Mouse (Mus musculus): ENCODE results near the gene Tmem135.
"Not testable (repeated sequence)": the region's sequence is repeated elsewhere in the genome, so short reads cannot be mapped to it uniquely, and the experiment has no call there.

Gene Tmem135

DNA sequence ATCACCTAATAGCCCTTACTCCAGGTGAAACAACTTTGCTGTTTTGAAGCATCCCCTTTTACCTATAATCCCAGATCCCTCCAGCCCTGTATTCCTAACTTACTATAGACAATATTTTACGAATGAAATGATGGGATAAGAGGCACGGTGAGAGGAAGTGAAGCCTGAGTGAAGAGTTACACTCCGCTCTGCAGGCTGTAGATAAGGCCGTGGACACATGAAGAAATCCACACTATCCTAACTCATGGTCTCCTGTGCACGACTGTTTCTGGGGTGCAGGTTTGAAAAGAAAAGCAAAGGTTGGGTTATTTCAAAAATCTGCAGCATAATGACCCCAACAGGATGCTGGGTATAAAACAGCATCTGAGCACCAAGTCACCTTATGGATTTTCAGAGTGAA is 77.8 kb downstream of the Tmem135 start:
- no peak for DNase-seq (ENCODE audit: low read depth, low spot score)

DNA sequence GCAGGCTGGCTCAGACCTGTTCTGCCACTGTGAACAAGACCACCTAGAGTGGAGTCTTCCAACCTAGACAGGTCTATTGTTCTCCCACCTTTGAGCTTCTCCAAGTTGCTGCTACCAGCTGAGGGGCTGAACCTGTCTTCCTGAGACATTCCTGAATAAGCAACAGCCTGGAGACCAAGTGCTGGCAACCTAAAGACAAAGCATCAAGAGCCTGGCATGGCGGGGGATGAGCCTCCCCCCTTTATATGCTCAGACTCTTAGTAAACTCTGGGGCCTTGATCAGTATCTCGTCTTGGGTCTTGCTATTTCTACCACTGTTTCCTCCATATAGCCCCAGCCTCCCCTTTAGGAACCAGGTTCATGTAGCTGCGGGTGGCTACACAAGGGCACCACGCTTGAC is 81.3 kb downstream of the Tmem135 start:
- not testable (repeated sequence) for DNase-seq (ENCODE audit: low read depth, low spot score)

DNA sequence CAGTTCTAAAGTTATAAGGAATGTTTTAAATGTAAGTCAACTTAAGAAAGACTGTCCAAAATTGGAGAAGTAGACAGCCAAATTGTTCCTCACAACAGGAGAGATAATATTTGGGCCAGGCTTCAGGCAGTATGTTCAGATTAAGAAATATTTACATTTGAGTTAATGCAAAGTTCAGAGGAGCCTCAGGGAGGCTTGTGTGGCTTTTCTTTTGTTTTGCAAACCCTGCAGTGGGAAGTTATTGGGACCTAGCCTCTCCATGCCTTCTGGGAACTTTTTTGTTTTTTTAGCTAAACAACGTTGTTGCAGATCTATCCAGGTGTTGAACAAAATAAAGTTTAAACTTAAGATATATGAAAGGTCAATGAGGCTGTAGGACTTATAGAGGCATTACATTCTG is 84.7 kb downstream of the Tmem135 start:
- DNase-seq (ENCODE audit: low read depth, low spot score) = no peak

DNA sequence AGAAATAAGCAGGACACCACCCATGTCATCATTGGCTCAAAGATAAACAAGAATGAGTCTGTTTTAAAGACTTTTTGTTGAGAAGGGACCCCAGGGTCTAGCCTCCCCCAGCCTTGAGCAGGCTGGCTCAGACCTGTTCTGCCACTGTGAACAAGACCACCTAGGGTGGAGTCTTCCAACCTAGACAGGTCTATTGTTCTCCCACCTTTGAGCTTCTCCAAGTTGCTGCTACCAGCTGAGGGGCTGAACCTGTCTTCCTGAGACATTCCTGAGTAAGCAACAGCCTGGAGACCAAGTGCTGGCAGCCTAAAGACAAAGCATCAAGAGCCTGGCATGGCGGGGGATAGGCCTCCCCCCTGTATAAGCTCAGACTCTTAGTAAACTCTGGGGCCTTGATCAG is 86.9 kb downstream of the Tmem135 start:
- not testable (repeated sequence) for DNase-seq (ENCODE audit: low read depth, low spot score)

DNA sequence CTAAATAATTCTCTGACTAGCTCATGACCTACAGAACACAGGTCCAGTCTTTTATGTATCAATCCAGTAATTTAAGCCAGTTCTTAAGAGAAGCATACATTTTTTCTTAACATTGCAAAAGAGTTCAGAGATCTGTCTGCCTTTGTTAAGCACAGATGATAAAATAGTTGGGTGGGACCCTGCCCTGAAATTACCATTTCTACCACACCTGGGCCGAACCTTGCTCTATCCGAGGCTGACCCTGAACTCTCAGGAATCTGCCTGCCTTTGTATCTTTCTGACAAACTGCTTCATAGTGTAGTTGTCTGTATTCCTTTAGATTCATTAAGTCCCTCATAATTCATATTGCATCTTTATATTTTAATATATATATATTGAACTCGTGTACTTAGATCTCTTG is 87.9 kb downstream of the Tmem135 start:
- DNase-seq (ENCODE audit: low read depth, low spot score) = no peak

DNA sequence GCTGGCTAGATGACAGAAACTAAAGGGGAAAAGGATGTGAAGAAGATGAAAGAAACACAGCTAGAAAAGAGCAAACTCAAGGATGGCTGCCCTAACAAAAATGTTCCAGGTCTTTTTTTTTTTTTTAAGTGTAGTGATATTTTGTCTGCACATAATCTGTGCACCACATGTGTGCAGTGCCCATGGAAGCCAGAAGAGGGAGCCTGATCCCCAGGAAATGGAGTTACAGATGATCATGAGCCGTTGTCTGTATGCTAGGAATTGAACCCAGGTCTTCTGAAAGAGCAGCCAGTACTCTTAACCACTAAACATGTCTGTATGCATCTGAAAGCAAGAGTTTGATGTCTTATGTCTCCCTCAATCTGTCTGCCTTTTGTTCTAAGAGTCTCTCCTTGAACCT is 92.5 kb downstream of the Tmem135 start:
- peak; percentile 11 for DNase-seq (ENCODE audit: low read depth, low spot score)

DNA sequence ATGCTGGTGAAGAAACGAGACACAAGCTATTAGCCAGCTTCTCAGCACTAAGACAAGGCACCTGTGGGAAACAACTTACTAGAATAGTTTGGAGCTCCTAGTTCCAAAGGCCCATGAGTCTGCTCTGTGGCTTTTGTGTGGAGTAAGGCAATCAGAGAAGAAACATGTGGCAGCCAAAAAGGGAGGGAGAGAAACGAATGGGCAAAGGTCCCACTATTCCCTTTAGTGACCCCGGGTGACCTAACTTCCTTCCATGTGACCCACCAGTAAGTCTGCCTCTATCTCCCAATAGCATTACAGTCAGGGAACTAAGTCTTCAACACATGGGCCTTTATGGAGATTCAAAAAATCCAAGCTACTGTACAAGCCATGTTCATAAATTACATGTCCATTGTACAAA is 95.1 kb downstream of the Tmem135 start:
- DNase-seq (ENCODE audit: low read depth, low spot score) = no peak

DNA sequence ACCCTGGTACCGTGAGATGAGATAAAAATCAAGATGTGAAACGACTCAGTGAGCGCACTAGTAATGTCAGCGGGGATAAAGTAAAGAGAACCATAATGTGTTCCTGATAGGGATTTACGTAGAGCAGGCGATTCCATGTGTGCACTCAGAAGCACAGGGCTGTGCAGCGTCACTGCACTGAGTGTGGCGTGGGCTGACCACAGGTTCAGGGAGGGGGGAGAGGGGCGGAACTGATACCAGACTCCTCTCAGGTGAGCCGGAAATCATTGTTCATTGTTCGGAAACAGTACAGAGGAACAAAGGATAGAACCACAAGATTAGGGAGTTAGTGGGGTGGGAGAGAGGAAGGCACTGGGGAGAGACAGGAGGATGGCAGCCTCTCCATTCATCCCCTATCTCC is 95.8 kb downstream of the Tmem135 start:
- DNase-seq (ENCODE audit: low read depth, low spot score) = peak; percentile 62

DNA sequence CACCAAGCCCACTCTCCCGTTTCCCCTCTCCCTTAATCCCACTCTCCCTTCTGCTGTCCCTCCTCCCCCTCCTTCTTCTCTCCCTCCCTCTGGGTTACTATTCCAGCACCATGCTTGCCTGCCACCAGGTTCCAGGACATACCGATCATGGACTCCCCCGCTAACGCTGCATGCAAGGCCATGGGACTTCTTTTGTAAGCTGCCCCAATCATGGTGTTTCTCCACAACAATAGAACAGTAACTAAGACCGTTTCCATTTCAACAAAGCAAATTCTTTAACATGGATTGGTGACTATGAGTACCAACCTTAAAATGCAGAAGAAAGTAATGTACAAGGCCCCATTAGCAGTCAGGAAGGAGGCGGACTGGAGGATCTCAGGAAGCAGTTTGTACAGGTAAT is 97.2 kb downstream of the Tmem135 start:
- no peak for DNase-seq (ENCODE audit: low read depth, low spot score)

DNA sequence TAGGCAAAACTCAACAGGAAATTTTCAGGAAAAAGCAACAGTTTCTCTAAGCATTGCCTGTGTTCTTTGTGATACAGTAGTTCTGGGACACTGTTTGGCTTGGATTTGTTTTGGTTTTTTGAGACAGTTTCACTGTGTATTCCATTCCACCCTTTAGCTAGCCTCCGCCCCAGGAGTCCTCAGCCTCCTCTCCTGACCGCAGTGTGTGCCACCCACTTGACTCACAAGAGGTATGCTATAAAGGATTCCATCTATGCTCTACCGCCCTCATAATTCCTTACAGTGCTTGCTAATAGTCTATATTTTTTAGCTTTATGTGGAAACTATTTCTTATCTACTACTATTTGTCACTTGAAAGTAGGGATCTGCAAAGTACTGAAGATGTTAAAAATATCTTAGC is 99.1 kb downstream of the Tmem135 start:
- DNase-seq (ENCODE audit: low read depth, low spot score) = no peak

DNA sequence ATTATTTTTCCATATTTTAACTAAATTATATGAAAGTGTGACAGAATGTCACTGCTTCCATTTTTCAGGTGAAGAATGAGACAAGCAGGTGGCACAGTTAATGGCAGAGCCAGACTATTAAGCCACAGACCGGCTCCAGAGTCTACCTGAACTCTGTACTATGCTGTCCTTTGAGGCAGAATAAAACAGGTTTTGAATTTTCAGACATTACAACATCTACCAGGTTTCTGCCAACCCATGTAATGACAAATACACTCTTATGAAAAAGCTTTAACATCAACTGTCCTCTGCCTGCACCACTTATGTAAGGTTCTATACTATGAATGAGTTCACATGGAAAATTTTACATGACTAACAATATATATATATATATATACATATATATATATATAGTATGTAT is 100.3 kb downstream of the Tmem135 start:
- DNase-seq (ENCODE audit: low read depth, low spot score) = no peak

DNA sequence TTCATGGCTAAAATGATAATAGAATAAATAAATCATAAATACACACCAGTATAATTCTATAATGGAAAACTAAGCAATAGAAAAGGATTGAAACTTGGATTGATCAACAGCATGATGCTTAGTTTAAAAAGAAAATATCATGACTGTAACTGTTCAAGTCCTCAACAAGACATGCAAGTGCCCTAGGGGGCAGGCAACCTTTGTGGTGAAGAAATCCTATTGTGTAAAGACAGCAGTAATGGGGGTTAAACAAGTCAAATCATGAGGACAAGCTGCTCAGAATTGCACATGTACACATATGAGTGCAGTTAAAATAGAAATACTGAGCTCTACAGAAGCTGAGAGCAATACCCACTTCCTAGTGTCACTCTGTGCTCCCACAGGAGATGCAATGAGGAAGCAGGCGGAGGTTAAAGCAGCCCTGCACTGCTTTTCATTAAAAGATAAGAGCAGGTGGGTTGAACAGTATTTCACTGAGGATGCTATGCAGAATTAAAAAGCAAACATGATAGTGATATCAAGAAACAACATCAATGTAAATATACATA is 105.0 kb downstream of the Tmem135 start:
- DNase-seq (ENCODE audit: low read depth, low spot score) = no peak

DNA sequence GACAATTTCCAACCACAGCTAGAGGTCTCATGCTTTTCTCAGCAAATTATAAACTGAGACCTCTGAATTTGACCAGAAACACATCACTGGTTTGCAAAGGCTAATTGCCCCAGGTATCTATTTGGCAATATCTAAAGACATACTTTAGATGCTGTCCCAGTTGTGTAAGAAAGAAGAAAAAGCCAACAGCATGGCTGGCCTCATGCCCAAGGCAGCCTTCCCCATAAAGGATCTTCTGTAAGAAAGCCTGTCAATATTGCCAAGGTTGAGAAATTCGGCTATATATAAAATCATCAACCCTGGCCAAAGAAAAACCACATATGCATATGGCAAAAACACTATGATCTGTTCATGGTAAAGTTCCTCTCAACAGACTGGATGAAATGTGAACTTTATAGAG is 107.1 kb downstream of the Tmem135 start:
- DNase-seq (ENCODE audit: low read depth, low spot score) = no peak

DNA sequence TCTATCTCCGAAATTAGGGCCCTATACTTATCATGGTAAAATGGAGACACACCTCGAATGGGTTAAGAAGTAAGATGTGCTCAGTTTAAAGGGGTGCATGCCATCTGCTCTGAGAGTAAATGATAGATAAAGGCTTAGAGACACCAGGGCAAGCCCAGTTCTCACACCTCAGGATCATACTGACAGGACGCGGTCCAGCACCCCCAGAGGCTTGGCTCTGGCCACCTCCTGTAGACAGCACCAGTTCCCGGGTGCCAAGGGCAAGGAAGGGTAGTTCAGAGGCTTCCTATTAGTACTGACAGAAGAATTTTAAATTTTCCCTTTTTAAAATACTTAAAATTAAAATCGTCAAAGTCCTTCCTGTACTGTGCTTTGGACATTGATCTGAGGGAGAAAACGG is 121.4 kb downstream of the Tmem135 start:
- DNase-seq (ENCODE audit: low read depth, low spot score) = no peak

DNA sequence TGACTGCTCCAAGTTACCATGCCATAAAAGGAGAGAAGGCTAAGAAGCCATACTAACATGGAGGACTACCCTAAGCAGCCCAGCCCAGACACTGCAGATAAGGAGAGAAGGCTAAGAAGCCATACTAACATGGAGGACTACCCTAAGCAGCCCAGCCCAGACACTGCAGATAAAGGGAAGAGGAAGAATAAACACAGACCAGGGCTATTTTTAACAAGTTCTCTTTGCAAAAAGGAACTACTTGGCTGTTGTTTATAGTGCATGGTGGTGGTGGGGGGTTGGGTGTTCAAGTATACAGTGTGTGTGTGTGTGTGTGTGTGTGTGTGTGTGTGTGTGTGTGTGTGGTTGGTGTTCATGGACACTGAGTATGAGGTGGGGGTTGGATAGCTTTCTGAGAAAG is 133.6 kb downstream of the Tmem135 start:
- not testable (repeated sequence) for DNase-seq (ENCODE audit: low read depth, low spot score)

DNA sequence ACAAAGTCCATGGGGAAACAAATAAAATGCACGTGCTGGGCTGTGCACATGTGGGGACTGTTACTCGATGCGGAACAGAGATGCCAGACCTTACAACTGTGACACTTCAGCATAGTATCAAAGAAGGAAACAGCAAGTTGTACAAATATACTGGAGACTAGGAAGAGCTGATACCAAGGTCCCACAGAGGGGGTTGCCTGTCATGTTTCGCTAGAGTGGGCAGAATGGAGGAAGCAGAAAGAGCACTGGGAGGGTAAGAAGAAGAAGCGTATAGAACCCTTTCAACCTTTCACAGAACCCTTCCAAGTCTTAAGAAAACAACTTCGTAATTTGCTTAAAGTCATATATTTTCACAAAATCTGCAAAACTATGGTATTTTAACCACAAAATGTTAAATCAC is 134.2 kb downstream of the Tmem135 start:
- DNase-seq (ENCODE audit: low read depth, low spot score) = no peak

DNA sequence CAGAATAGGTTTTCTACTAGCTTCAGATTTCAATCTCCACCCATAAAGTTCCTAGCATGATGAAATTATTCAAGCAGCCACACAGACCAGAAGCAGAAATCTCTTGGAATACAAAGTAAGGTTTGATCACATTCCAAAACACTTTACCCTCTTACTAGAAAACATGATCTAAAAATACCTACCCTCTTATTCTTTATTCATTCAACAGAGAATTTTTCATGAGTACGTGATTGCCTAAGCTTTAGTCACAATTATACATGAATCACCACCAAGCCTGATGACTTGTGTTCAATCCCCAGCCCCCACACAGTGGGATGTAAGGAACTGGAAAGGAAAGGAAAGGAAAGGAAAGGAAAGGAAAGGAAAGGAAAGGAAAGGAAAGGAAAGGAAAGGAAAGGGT is 136.5 kb downstream of the Tmem135 start:
- DNase-seq (ENCODE audit: low read depth, low spot score) = no peak

DNA sequence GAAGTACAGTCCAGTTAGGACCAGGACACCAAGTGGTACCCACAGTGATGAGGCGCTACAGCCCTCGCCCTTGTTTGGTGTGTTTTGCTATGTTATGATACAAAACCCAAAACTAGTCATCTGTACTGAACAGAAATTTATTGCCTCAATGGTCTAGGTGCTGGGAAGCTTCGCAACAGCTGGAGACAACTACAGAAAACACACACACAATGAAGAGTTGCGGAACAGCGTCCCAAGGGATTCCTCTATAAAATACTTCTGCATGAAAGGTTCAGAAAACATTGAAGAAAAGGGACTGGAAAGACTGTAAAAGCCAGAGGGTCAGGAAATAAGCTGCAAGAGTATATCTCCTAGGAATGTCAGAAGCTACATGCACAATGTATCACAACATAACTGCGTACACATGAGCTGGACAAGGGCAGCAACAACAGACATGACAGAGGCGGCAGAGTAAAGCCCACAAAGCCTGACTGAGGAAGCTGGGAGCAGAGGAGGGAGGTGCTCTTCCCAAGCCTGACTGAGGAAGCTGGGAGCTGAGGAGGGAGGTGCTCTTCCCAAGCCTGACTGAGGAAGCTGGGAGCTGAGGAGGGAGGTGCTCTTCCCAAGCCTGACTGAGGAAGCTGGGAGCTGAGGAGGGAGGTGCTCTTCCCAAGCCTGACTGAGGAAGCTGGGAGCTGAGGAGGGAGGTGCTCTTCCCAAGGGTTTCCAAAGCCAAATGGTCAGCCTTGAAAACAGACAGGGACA is 137.8 kb downstream of the Tmem135 start:
- DNase-seq (ENCODE audit: low read depth, low spot score) = no peak

DNA sequence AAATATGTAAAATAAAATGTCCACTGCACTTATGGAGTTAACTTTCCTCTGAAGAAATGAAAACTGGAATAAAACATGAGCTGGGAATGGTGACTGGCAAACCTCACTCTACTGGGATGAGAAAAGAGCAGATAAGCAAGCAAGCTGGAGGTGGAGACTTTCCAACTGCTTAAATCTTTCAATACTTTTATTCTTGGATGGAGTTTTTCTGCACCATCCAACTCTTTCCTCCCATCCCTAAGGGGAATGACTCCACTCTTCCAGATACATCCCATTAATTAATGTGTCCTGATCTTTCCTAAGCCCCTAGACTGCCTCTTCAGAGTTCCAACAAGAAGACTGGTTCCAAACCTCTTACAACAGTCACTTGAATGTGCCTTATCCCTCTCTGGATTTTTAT is 143.1 kb downstream of the Tmem135 start:
- no peak for DNase-seq (ENCODE audit: low read depth, low spot score)

DNA sequence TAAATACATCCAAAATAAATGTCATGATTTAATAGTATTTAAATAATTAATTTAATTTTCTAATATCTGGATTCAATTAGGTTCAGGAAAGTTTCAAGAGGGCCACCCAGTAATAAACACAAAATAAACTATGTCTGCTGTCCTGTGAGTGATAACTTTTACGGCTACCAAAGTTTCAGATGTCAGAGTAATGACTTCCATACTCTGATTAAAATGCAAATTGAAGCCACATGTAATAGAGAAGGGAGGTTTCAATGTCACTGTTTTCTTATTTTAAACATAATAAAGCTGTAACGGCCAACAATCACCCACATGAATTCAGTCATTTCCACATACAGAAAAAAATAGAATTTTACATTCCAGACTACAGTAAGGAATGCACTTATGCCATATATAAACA is 145.2 kb downstream of the Tmem135 start:
- no peak for DNase-seq (ENCODE audit: low read depth, low spot score)

DNA sequence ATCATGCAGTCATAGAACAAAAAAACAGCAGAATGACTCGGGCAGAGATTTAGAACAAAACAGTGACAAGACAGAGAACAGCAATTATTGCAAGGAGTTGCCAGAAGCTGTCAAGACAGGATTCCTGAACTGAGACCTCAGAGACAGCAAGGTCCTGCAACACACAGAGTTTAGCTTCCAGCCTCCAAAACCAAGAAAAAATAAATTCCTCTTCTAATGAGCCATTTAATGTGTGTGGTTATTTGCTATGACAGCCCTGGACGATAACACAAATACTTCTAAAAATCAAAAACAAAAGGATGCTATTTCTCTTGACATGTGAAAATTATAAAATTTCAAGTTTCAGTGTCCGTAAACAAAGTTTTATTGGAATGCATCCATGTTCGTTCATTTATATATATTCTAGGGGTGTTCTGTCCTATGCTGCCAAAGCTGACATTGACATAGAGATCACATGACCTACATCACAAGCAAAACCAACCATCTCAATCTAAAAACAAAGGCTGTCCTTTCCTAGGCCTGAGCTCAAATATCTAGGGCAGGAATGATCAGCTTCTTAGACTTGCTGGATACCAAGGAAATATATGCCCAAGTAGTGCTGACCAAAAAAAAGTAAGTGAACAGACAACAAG is 146.0 kb downstream of the Tmem135 start:
- no peak for DNase-seq (ENCODE audit: low read depth, low spot score)

DNA sequence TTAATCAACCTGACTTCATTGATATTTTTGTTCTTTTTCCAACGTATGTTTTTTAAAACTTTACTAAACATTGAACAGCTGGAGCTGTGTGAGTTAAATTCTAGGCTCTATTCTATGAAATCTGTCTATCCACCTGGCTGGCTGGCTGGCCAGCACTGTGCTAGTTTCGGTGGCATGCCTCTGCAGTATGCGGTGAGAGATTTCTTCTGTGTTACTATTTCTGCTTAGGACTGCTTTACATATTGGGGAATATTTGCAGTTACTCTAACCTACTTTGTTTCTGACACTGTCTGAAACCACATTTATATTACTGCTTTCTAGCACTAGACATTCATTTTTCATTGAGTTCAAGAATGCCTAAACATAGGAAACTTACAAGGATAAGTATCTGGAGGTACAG is 150.2 kb downstream of the Tmem135 start:
- no peak for DNase-seq (ENCODE audit: low read depth, low spot score)

DNA sequence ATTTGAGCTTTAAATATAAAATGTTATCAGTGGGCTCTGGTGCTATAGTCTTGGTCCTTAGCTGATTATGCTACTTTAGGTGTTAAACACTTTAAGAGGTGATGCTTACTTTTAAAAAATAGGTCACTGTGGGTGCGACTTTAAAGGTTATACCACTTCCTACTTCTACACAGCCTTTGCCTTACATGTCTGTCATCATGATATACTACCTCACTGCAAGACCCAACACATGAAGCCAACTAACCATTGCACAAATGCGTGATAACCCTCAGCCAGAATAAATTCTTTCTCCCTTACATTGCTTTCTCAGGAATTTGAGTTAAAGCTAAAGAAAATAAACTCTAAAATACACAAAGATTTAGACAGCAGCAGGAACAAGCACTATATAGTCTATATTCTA is 150.7 kb downstream of the Tmem135 start:
- DNase-seq (ENCODE audit: low read depth, low spot score) = peak; percentile 47

Data from CD4-positive, CD25-positive, alpha-beta regulatory T cell, adult 2 months (primary cell).